Mouse (Mus musculus): ENCODE results near the gene Pfkfb1. TPM values are rescaled to one million over a fixed set of nuclear protein-coding genes. Genes with fewer than 3 reads are reported as not detected.

The Pfkfb1 gene
- polyA plus RNA-seq, 1 experiment from 2014 or later = 6.1 TPM

DNA sequence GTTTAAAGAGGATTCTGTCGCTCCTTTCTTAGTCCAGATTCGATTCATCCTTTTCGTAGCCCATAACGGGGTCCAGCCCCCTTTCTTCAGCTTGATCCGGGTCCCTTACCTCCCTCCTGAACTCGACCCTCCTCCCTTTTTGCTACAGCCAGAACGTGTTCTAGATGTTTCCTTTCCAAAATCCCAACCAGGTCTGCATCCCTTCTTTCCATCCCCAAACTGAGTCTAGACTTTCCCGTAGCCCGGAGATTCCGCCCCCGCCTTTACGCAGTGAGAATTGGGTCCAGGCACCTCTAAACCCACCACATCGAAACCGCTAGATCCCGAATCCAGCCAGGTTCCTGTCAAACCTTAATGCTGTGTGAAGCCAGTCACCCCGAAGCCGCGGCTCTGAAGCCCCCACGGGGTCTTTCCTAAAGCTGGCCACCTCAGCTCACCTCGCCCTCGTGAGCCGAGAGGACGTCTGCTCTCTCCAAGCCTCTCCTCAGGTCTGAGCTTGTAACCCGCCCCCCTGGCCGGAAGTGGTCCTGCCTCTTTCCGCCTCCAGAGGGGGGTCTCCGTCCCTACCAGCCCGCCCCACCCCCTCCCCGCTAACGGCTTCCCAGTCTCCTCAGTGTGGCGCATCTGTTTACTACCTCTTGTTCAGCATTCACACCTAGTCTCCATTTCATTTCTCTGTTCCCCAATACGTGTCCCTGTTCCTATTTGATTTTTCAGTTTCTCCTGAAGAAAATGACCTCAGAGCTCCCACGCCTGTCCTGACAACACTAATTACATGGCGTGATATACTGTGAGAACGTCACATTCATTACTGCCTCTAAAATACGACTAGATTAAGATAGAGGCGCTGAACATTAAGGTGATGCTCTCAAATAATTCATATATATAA lies 69.1 kb downstream of the Pfkfb1 start, which contains the start of gene Tro:
TSS of gene Tro (minus strand) at position 676 of the 889 bp plus-strand sequence.
- peak within 1 kb of the TSS; percentile 53 for H3K4me3 ChIP-seq (replicated peaks; ENCODE audit: low read length)
- H3K36me3 ChIP-seq (ENCODE audit: control insufficient read depth, insufficient read depth) = peaks cover 3% of the 10 kb centered on the region; the same call in 1 of the 2 replicates
- H3K9ac ChIP-seq (replicated peaks; ENCODE audit: low read depth, low read length) = peak within 1 kb of the TSS; percentile 66
- 0 out of 2 replicates have a peak, but pooled peaks cover 2% of the 10 kb centered on the region for H3K4me1 ChIP-seq (replicated peaks; ENCODE audit: control insufficient read depth, insufficient read depth, low read length)
- H3K27ac ChIP-seq (ENCODE audit: low read length) = peak within 1 kb of the TSS; percentile 79
- no peaks in the 10 kb centered on the region for H3K27me3 ChIP-seq (replicated peaks; ENCODE audit: control insufficient read depth, insufficient read depth, low read length)
- H3K9me3 ChIP-seq (ENCODE audit: control insufficient read depth, low read length) = no peaks in the 10 kb centered on the region
- peak; percentile 90 for ATAC-seq
- WGBS = 28% methylated on average over 36 of the region's 37 CpGs
- H3K4me2 ChIP-seq (ENCODE audit: low read length) = peak within 1 kb of the TSS; percentile 50

GRCm38 (mm10) chrX:150657797-150658118 lies 69.7 kb downstream of the Pfkfb1 start:
- Histone ChIP-seq H3K27ac (ENCODE audit: low read length) (no peak overlapping the region), H3K9ac (replicated peaks; ENCODE audit: low read depth, low read length) (no peak overlapping the region), H3K9me3 (ENCODE audit: control insufficient read depth, low read length) (no peaks in the 10 kb centered on the region), H3K4me1 (replicated peaks; ENCODE audit: control insufficient read depth, insufficient read depth, low read length) (0 out of 2 replicates have a peak, but pooled peaks cover 2% of the 10 kb centered on the region), H3K27me3 (replicated peaks; ENCODE audit: control insufficient read depth, insufficient read depth, low read length) (no peaks in the 10 kb centered on the region), H3K36me3 (ENCODE audit: control insufficient read depth, insufficient read depth) (peaks cover 3% of the 10 kb centered on the region; the same call in 1 of the 2 replicates), H3K4me2 (ENCODE audit: low read length) (peak overlapping the region; percentile 50), H3K4me3 (replicated peaks; ENCODE audit: low read length) (peak overlapping the region; percentile 53)
- 27% methylated on average over 3 of the region's 3 CpGs for WGBS
- ATAC-seq = peak; percentile 24; the same call in 1 of the 2 replicates

- Histone ChIP-seq H3K27ac (ENCODE audit: low read length) (no peak overlapping the region), H3K27me3 (replicated peaks; ENCODE audit: control insufficient read depth, insufficient read depth, low read length) (no peaks in the 10 kb centered on the region), H3K9me3 (ENCODE audit: control insufficient read depth, low read length) (no peaks in the 10 kb centered on the region), H3K4me3 (replicated peaks; ENCODE audit: low read length) (no peak overlapping the region), H3K36me3 (ENCODE audit: control insufficient read depth, insufficient read depth) (no peaks in the 10 kb centered on the region), H3K4me1 (replicated peaks; ENCODE audit: control insufficient read depth, insufficient read depth, low read length) (no peaks in the 10 kb centered on the region), H3K4me2 (ENCODE audit: low read length) (no peak overlapping the region), H3K9ac (replicated peaks; ENCODE audit: low read depth, low read length) (no peak overlapping the region)
- peak; percentile 49; the same call in 1 of the 2 replicates for ATAC-seq
- 44% methylated on average over 4 of the region's 4 CpGs for WGBS
Observed at GRCm38 (mm10) chrX:150662809-150663208, 74.8 kb downstream of the Pfkfb1 start.

- Histone ChIP-seq H3K36me3 (ENCODE audit: control insufficient read depth, insufficient read depth) (no peaks in the 10 kb centered on the region), H3K9ac (replicated peaks; ENCODE audit: low read depth, low read length) (no peak overlapping the region), H3K9me3 (ENCODE audit: control insufficient read depth, low read length) (no peaks in the 10 kb centered on the region), H3K27me3 (replicated peaks; ENCODE audit: control insufficient read depth, insufficient read depth, low read length) (no peaks in the 10 kb centered on the region), H3K4me1 (replicated peaks; ENCODE audit: control insufficient read depth, insufficient read depth, low read length) (no peaks in the 10 kb centered on the region), H3K27ac (ENCODE audit: low read length) (no peak overlapping the region), H3K4me2 (ENCODE audit: low read length) (no peak overlapping the region), H3K4me3 (replicated peaks; ENCODE audit: low read length) (no peak overlapping the region)
- WGBS = 67% methylated on average over 1 of the region's 1 CpGs
- no peak for ATAC-seq
Observed at GRCm38 (mm10) chrX:150677505-150677904, 89.5 kb downstream of the Pfkfb1 start.

Small RNA genes within 50 kb of the gene (microRNA-seq; reads per million reads assigned to microRNA genes)
- not detected for gene Mir3620

Other genes with a start within 250 kb of the Pfkfb1 start
- 51.9 and 54.2 TPM in 2 replicates for gene Tmem29, start 129.1 kb upstream of the Pfkfb1 start, polyA plus RNA-seq (2015; fragmentation: Nextera tagmentation; extraction: Ambion mirVana)
- 39.4 and 51.5 TPM in 2 replicates for gene Alas2, start 40.9 kb upstream of the Pfkfb1 start, polyA plus RNA-seq (2015; fragmentation: Nextera tagmentation; extraction: Ambion mirVana)
- 20.5 and 25.4 TPM in 2 replicates for gene Apex2, start 1.6 kb downstream of the Pfkfb1 start, polyA plus RNA-seq (2015; fragmentation: Nextera tagmentation; extraction: Ambion mirVana)
- gene Tro, start 69.4 kb downstream of the Pfkfb1 start, polyA plus RNA-seq (2015; fragmentation: Nextera tagmentation; extraction: Ambion mirVana) = 70.8 and 82.4 TPM in 2 replicates
- 317 and 321 TPM in 2 replicates for gene Maged2, start 226.1 kb downstream of the Pfkfb1 start, polyA plus RNA-seq (2015; fragmentation: Nextera tagmentation; extraction: Ambion mirVana)

Data from forebrain, embryonic 16.5 days (tissue).